Mouse (Mus musculus): ENCODE data around the gene Sult5a1.
A peak's percentile ranks its signal among the peaks of the same experiment; 100 is the strongest.
"Not testable (repeated sequence)": the region's sequence is repeated elsewhere in the genome, so short reads cannot be mapped to it uniquely, and the experiment has no call there.

Gene Sult5a1

GRCm38 (mm10) chr8:123157888-123158465 lies at the start of gene Sult5a1:
Gene Sult5a1, minus strand, starts transcription at chr8:123158315.
- peak; percentile 28 for DNase-seq (ENCODE audit: extremely low spot score)

- no peak for DNase-seq (ENCODE audit: extremely low spot score)
Measured at GRCm38 (mm10) chr8:123203571-123203970, 45.5 kb upstream of the Sult5a1 start.

GRCm38 (mm10) chr8:123202288-123202687 lies 44.2 kb upstream of the Sult5a1 start:
- DNase-seq (ENCODE audit: extremely low spot score), result peak; percentile 83

GRCm38 (mm10) chr8:123199864-123200263 lies 41.7 kb upstream of the Sult5a1 start:
- no peak for DNase-seq (ENCODE audit: extremely low spot score)

GRCm38 (mm10) chr8:123197016-123197415 lies 38.9 kb upstream of the Sult5a1 start:
- not testable (repeated sequence) for DNase-seq (ENCODE audit: extremely low spot score)

GRCm38 (mm10) chr8:123193771-123194170 lies 35.7 kb upstream of the Sult5a1 start:
- DNase-seq (ENCODE audit: extremely low spot score), result no peak

- DNase-seq (ENCODE audit: extremely low spot score), result no peak
Measured at GRCm38 (mm10) chr8:123191908-123192307, 33.8 kb upstream of the Sult5a1 start.

- DNase-seq (ENCODE audit: extremely low spot score), result peak; percentile 84
Measured at GRCm38 (mm10) chr8:123190678-123191077, 32.6 kb upstream of the Sult5a1 start.

GRCm38 (mm10) chr8:123188841-123189240 lies 30.7 kb upstream of the Sult5a1 start:
- DNase-seq (ENCODE audit: extremely low spot score), result no peak

- DNase-seq (ENCODE audit: extremely low spot score), result no peak
Measured at GRCm38 (mm10) chr8:123188006-123188405, 29.9 kb upstream of the Sult5a1 start.

GRCm38 (mm10) chr8:123185566-123186409 lies 27.7 kb upstream of the Sult5a1 start, which contains the start of gene Dpep1:
Gene Dpep1, plus strand, starts transcription at chr8:123186242.
- DNase-seq (ENCODE audit: extremely low spot score), result peak; percentile 66

- DNase-seq (ENCODE audit: extremely low spot score), result peak; percentile 59
Measured at GRCm38 (mm10) chr8:123181391-123181790, 23.3 kb upstream of the Sult5a1 start.

- no peak for DNase-seq (ENCODE audit: extremely low spot score)
Measured at GRCm38 (mm10) chr8:123156070-123156773, 1.9 kb downstream of the Sult5a1 start.

- no peak for DNase-seq (ENCODE audit: extremely low spot score)
Measured at GRCm38 (mm10) chr8:123155177-123155576, 2.9 kb downstream of the Sult5a1 start.

GRCm38 (mm10) chr8:123150737-123151171 lies 7.4 kb downstream of the Sult5a1 start:
- DNase-seq (ENCODE audit: extremely low spot score), result no peak

GRCm38 (mm10) chr8:123146390-123146789 lies 11.7 kb downstream of the Sult5a1 start:
- no peak for DNase-seq (ENCODE audit: extremely low spot score)

GRCm38 (mm10) chr8:123145279-123145678 lies 12.8 kb downstream of the Sult5a1 start:
- peak; percentile 34 for DNase-seq (ENCODE audit: extremely low spot score)

GRCm38 (mm10) chr8:123141741-123142462 lies 16.2 kb downstream of the Sult5a1 start:
- DNase-seq (ENCODE audit: extremely low spot score), result no peak

- no peak for DNase-seq (ENCODE audit: extremely low spot score)
Measured at GRCm38 (mm10) chr8:123138741-123139140, 19.4 kb downstream of the Sult5a1 start.

- no peak for DNase-seq (ENCODE audit: extremely low spot score)
Measured at GRCm38 (mm10) chr8:123137645-123138077, 20.5 kb downstream of the Sult5a1 start.

GRCm38 (mm10) chr8:123136287-123136686 lies 21.8 kb downstream of the Sult5a1 start:
- no peak for DNase-seq (ENCODE audit: extremely low spot score)

GRCm38 (mm10) chr8:123135806-123136205 lies 22.3 kb downstream of the Sult5a1 start:
- no peak for DNase-seq (ENCODE audit: extremely low spot score)
